Mouse (Mus musculus): ENCODE data around the gene Guca2b.

Guca2b gene

DNA sequence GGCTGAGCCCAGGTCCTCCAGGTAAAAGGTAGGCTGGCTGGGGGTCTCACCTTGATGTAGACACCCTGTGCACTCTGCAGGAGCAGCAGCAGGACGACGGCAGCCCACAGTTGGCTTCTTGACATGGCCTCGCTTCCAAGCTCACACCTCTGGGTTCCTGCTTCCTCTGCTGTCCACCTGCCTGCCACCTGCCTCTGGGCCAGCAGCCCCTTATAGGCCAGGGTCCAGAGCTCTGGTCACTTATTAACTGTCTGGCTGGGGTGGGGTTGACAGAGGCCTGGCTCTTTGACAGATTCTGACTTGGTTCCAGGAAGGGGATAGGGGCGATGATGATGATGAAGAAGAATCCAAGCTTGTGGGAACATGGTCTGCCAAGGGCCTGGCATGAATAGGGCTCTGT is at the start of gene Guca2b:
Guca2b (minus strand) TSS at position 224 of the 400 bp plus-strand sequence.
- no peak for DNase-seq (ENCODE audit: low spot score)

DNA sequence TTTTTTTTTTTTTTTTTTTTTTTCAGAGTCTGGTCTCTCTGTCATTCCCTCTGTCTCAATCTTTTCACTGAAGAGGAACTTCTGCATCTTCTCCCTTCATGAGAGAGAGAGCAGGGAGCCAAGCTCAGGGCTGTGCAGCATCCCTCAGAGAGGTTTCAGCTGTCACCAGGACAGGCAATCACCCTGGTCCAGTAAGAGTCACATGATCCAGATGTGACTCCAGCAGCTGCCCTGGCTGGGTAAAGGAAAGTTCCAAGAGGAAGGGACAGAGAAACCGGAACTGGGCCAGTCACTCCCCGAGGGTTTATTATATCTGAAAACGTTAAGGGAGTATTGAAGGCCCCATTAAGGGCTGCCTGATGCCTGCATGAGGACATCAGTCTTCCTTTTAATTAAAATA is 49.0 kb upstream of the Guca2b start:
- no peak for DNase-seq (ENCODE audit: low spot score)

GRCm38 (mm10) chr4:119707326-119707725 is 48.6 kb upstream of the Guca2b start:
- DNase-seq (ENCODE audit: low spot score) = no peak

DNA sequence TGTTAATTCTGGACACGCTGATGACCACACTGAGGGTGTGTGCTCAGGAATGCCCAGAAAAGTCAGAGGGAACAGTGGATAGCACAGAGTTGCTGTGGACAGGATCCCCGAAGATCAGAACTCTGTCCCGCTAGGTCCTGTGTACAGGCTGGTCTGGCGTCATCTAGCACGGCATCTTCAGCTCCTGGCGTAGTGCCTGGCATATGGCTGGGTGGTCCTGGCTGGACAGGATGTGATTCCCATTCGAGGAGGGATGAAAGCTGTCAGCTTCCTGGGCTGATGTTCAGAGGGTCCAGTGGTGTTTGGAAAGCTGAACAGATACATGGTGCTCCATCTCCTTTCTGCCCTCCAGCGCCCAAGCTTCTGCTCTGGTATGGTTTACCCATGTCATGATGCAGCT is 45.2 kb upstream of the Guca2b start:
- no peak for DNase-seq (ENCODE audit: low spot score)

DNA sequence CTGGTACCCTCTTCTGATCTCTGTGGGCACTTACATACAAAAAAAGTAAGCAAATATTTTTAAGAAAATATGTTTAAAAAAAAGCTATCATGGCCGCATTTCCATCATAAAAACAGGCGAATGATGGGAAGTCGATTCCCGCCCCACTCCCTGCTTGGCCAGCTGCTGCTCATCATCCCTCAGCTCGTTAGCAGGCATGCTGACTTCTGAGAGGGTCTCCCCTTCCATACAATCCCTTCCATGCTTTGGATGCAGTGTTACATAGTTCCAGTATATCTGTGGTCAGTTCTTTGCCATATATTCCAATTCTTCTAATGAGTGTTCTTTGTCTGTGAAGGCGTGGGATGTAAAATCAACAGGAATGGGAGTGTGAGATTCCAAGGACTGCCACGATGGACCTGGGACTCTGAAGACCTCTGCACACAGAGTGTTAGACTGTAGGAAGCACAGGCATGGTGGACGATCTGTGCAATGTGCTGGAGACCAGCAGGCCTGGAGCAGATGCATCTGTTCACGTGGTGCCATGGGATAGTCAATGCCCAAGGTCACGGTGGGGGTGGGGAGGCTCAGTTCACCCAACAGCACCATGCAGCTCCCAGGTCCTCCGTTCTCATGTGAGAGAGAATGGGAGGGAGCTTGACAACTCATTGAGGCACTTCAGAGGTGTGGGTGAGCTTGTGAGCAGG is 42.7 kb upstream of the Guca2b start:
- no peak for DNase-seq (ENCODE audit: low spot score)

GRCm38 (mm10) chr4:119698339-119698738 is 39.6 kb upstream of the Guca2b start:
- DNase-seq (ENCODE audit: low spot score) = peak; percentile 50

- no peak for DNase-seq (ENCODE audit: low spot score)
These were observed 27.0 kb upstream of the Guca2b start for GRCm38 (mm10) chr4:119685746-119686145.

DNA sequence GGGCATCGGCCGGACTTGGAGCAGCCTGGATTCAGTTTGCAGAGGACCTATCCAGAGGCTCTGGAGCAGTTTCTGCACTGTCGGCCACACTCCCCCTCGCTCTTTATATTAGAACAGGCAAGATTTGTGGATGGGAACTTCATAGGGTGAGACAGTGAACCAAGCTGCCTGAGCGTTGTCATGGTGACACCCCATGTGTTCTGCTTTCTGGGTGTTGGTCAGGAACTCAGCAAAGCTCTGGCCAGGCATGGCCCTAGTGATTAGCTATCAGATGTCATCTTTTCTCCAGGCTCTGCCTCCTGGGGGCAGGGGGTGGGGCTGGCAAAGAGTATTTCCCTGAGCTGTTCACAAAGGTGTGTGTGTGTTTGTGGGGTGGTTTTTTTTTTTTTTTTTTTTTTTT is 23.8 kb upstream of the Guca2b start:
- no peak for DNase-seq (ENCODE audit: low spot score)

- DNase-seq (ENCODE audit: low spot score) = peak; percentile 10
These were observed 13.9 kb upstream of the Guca2b start for GRCm38 (mm10) chr4:119672685-119673084.

GRCm38 (mm10) chr4:119671164-119671563 is 12.4 kb upstream of the Guca2b start:
- DNase-seq (ENCODE audit: low spot score) = no peak

GRCm38 (mm10) chr4:119670736-119671135 is 12.0 kb upstream of the Guca2b start:
- no peak for DNase-seq (ENCODE audit: low spot score)

- DNase-seq (ENCODE audit: low spot score) = no peak
These were observed 11.4 kb upstream of the Guca2b start for GRCm38 (mm10) chr4:119670210-119670555.

- DNase-seq (ENCODE audit: low spot score) = no peak
These were observed 10.8 kb upstream of the Guca2b start for GRCm38 (mm10) chr4:119669356-119670209.

GRCm38 (mm10) chr4:119668596-119668995 is 9.8 kb upstream of the Guca2b start:
- no peak for DNase-seq (ENCODE audit: low spot score)

DNA sequence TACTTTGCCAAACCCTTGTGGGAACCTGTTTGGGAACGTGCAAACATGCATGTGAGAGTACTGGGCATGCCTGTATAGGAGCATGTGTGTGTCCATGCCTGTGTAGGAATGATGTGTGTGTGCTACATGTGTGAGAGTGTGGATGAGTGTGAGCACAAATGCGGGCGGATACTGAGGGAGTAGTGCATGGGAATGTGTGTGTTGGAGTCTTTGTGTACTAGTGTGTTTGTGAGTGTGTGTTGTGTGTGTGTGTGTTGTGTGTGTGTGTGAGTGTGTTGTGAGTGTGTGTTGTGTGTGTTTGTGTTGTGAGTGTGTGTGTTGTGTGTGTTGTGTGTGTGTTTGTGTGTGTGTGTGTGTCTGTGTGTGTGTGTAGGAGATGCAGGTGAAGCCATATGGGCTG is 9.4 kb upstream of the Guca2b start:
- no peak for DNase-seq (ENCODE audit: low spot score)

GRCm38 (mm10) chr4:119667454-119667853 is 8.7 kb upstream of the Guca2b start:
- peak; percentile 76 for DNase-seq (ENCODE audit: low spot score)

- DNase-seq (ENCODE audit: low spot score) = peak; percentile 53
These were observed 7.4 kb upstream of the Guca2b start for GRCm38 (mm10) chr4:119666116-119666515.

- no peak for DNase-seq (ENCODE audit: low spot score)
These were observed 6.4 kb upstream of the Guca2b start for GRCm38 (mm10) chr4:119665166-119665565.

DNA sequence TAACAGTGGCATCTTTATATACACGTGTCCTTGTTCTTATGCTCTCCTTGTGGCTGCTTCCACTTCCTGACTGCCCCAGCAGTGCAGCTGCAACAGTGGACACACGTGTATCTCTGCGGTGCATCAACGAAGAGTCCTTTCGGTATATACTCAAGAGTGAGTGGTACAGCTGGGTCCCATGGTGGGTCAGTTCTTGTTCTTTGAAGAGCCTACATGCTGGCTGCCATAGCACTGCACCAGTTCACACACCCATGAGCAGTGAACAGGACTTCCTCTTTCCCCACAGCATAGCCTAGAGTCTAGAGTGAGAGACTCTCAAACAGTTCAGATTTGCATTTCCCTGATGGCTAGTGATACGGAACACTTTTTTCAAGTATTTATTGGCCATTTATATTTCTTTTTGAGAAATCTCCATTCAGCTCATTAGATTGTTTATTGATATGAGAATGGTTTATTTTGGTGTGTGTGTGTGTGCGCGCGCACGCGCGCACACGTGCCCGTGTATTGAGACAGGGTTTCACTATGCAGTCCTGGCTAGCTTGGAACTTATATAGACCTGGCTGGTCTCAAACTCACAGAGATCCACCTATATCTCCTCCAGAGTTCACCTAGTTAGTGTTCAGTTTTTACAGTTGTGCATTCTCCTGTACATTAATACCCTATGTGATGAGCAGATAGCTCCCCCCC is 4.8 kb upstream of the Guca2b start:
- DNase-seq (ENCODE audit: low spot score) = no peak

DNA sequence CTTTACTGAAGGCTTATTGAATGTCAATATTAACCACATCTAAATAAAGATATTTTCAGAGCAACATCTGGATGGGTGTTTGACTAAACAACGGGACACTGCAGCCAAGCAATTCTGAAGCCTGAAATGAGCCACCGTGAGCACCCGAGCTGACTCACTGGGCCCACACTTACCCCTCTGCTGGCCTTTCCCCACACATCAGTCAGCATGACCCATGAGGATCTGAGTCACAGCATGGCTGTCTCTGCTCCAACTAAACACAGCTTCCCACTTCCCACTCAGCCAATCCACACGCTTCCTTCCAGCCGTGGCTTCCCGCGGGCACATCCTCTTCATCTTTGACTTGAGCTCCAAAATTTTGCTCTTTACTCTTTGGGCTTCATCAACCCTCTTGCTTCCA is 4.2 kb upstream of the Guca2b start:
- DNase-seq (ENCODE audit: low spot score) = peak; percentile 31

GRCm38 (mm10) chr4:119662151-119662550 is 3.4 kb upstream of the Guca2b start:
- DNase-seq (ENCODE audit: low spot score) = no peak

DNA sequence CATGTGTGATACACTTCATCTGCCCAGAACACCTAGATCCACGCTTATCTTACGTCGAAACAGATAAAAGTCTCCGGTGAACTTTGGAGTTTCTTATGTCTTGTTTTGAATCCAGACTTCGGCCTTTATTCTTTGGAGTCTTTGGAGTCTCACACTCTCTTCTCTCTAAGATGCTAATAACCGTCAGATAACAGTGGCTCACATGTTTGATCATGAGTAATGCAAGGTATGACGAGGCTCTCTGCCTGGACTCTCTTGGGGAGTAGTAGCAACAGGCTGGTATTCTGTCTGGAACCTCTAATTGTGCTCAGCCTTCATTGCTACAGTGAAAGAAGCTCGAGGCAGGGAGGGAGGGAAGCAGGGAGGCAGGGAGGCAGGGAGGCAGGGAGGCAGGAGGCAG is 1.3 kb upstream of the Guca2b start:
- DNase-seq (ENCODE audit: low spot score) = no peak

DNA sequence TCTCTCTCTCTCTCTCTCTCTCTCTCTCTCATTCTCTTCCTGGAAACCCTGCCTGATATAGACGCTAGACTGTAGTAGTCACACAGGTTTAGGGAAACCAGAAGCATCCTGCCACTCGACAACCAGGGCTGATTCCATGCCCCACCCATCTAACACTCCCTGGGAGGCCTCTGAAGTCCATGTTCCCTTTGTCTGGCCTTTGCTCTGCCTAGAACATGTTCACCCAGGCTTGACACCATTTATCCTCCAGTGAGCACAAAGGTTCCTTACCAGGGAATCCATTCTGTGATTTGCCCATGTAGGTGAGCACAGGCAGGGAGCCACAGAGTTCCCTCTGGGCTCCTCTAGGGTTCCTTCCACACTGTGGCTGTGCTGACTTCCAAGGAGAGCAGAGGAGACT is 508 bp downstream of the Guca2b start:
- no peak for DNase-seq (ENCODE audit: low spot score)

Data from adipocyte (in vitro differentiated cells).